11 mouse cellular contexts compared by ENCODE assay signal in genomic region chr4:71839134-71839802, GRCm38 (mm10).
DNase-seq lines count a peak whose midpoint lies in the region; ATAC-seq and TF ChIP-seq lines count a peak whose summit lies in the region.
"Had no signal": no experiment of that assay in that cellular context is flagged by ENCODE, and none has a peak within 500 bp of the region (broad histone marks: within the 10 kb centered on the region; RNA-seq: fewer than 3 reads in every experiment).

No protein-coding gene starts in this region.

- 44% methylated on average over 3 of the region's 3 CpGs for WGBS in forebrain, postnatal 0 days
- 53% methylated on average over 3 of the region's 3 CpGs for WGBS in forebrain, embryonic 16.5 days
- WGBS in liver, adult 2 months: 12% methylated on average over 3 of the region's 3 CpGs
- 54% methylated on average over 3 of the region's 3 CpGs for WGBS in liver, postnatal 0 days (ENCODE audit: insufficient replicate concordance)
- 16% methylated on average over 3 of the region's 3 CpGs for WGBS in kidney, embryonic 14.5 days

- DNase-seq in forebrain, postnatal 0 days: peak; percentile 9
- DNase-seq in liver, adult 2 months (ENCODE audit: extremely low read depth, low read depth, low spot score): peak; percentile 99
- DNase-seq in liver, postnatal 0 days: no peak
- peak; percentile 1 for DNase-seq in lung, postnatal 14 days
- no peak for DNase-seq in thymus, postnatal 25 days
- DNase-seq in c-Kit-positive CD71-positive TER-119-positive erythroid progenitor cells, embryonic 14.5 days (ENCODE audit: low spot score): no peak
- DNase-seq: cerebellum, adult 8-10 months had no signal

- H3K9ac ChIP-seq in forebrain, postnatal 0 days: no peak overlapping the region
- H3K9ac ChIP-seq in forebrain, embryonic 16.5 days (replicated peaks; ENCODE audit: low read depth, low read length): no peak overlapping the region
- no peak overlapping the region for H3K9ac ChIP-seq in liver, adult 2 months (ENCODE audit: low read depth, low read length)
- H3K9ac ChIP-seq in liver, postnatal 0 days (replicated peaks): no peak overlapping the region
- H3K9ac ChIP-seq in kidney, embryonic 14.5 days (ENCODE audit: low read depth, low read length): no peak overlapping the region
- H3K9ac ChIP-seq: limb, embryonic 12.5 days; midbrain, embryonic 13.5 days had no signal

- no peaks in the 10 kb centered on the region for H3K79me2 ChIP-seq in liver, adult 2 months (ENCODE audit: control insufficient read depth, insufficient read depth, low read length)

- no peak for TF ChIP-seq POLR2A in liver, adult 2 months (IDR thresholded peaks at IDR 0.05; ENCODE audit: extremely low read depth, insufficient read depth, low read length)

- H3K27ac ChIP-seq in forebrain, postnatal 0 days (ENCODE audit: low read depth, low read length): no peak overlapping the region
- H3K27ac ChIP-seq in forebrain, embryonic 16.5 days (ENCODE audit: low read length): no peak overlapping the region
- no peak overlapping the region for H3K27ac ChIP-seq in liver, adult 2 months (replicated peaks; ENCODE audit: insufficient read depth, low read depth, low read length)
- no peak overlapping the region for H3K27ac ChIP-seq in liver, postnatal 0 days (ENCODE audit: low read depth)
- 0 out of 2 replicates have a peak overlapping the region, but pooled peaks have one; percentile 47 for H3K27ac ChIP-seq in kidney, embryonic 14.5 days (ENCODE audit: low read depth, low read length)
- H3K27ac ChIP-seq: limb, embryonic 12.5 days had no signal

- no peak overlapping the region for H3K4me3 ChIP-seq in forebrain, postnatal 0 days (ENCODE audit: low read depth, low read length)
- H3K4me3 ChIP-seq in forebrain, embryonic 16.5 days (replicated peaks; ENCODE audit: low read length): no peak overlapping the region
- no peak overlapping the region for H3K4me3 ChIP-seq in liver, adult 2 months (ENCODE audit: insufficient read depth, low read depth, low read length)
- H3K4me3 ChIP-seq in liver, postnatal 0 days (ENCODE audit: low read depth, low read length): no peak overlapping the region
- H3K4me3 ChIP-seq in kidney, embryonic 14.5 days (ENCODE audit: low read length): no peak overlapping the region
- H3K4me3 ChIP-seq: limb, embryonic 12.5 days; midbrain, embryonic 13.5 days had no signal

- no peaks in the 10 kb centered on the region for H3K9me3 ChIP-seq in forebrain, postnatal 0 days (ENCODE audit: low read length)
- no peaks in the 10 kb centered on the region for H3K9me3 ChIP-seq in forebrain, embryonic 16.5 days (ENCODE audit: control insufficient read depth, low read length)
- no peaks in the 10 kb centered on the region for H3K9me3 ChIP-seq in liver, postnatal 0 days (ENCODE audit: low read length)
- no peaks in the 10 kb centered on the region for H3K9me3 ChIP-seq in kidney, embryonic 14.5 days (ENCODE audit: control insufficient read depth, low read length)
- H3K9me3 ChIP-seq: midbrain, embryonic 13.5 days had no signal

- no peak for TF ChIP-seq CTCF in forebrain, postnatal 0 days (IDR thresholded peaks at IDR 0.05; ENCODE audit: low read depth)
- TF ChIP-seq CTCF in liver, adult 2 months (IDR thresholded peaks at IDR 0.05; ENCODE audit: low read depth, low read length): no peak
- no peak for TF ChIP-seq CTCF in liver, postnatal 0 days (IDR thresholded peaks at IDR 0.05; ENCODE audit: low read depth)

- peak; percentile 48; the same call in 1 of the 2 replicates for ATAC-seq in forebrain, postnatal 0 days
- ATAC-seq in forebrain, embryonic 16.5 days: no peak; the same call in 1 of the 2 replicates
- no peak for ATAC-seq in liver, postnatal 0 days
- ATAC-seq in kidney, embryonic 14.5 days (ENCODE audit: low FRiP score, low TSS enrichment): peak; percentile 96

- H3K36me3 ChIP-seq in forebrain, postnatal 0 days (ENCODE audit: insufficient read depth): no peaks in the 10 kb centered on the region
- H3K36me3 ChIP-seq in forebrain, embryonic 16.5 days (ENCODE audit: control insufficient read depth, insufficient read depth): no peaks in the 10 kb centered on the region
- H3K36me3 ChIP-seq in liver, adult 2 months (ENCODE audit: control insufficient read depth, insufficient read depth, low read length): no peaks in the 10 kb centered on the region
- H3K36me3 ChIP-seq in liver, postnatal 0 days (replicated peaks; ENCODE audit: insufficient read depth, low read length): no peaks in the 10 kb centered on the region
- no peaks in the 10 kb centered on the region for H3K36me3 ChIP-seq in kidney, embryonic 14.5 days (ENCODE audit: control insufficient read depth, insufficient read depth, low read length)
- H3K36me3 ChIP-seq: limb, embryonic 12.5 days; midbrain, embryonic 13.5 days had no signal

- H3K4me2 ChIP-seq in forebrain, postnatal 0 days (ENCODE audit: low read depth): no peak overlapping the region
- H3K4me2 ChIP-seq in forebrain, embryonic 16.5 days (ENCODE audit: low read length): no peak overlapping the region
- H3K4me2 ChIP-seq in liver, postnatal 0 days (ENCODE audit: low read depth, low read length): no peak overlapping the region
- no peak overlapping the region for H3K4me2 ChIP-seq in kidney, embryonic 14.5 days (replicated peaks; ENCODE audit: low read depth, low read length)
- H3K4me2 ChIP-seq: limb, embryonic 12.5 days; midbrain, embryonic 13.5 days had no signal

- no peaks in the 10 kb centered on the region for H3K27me3 ChIP-seq in forebrain, postnatal 0 days (ENCODE audit: insufficient read depth, low read length)
- H3K27me3 ChIP-seq in forebrain, embryonic 16.5 days (replicated peaks; ENCODE audit: control insufficient read depth, insufficient read depth, low read length): 0 out of 2 replicates have a peak, but pooled peaks cover 3% of the 10 kb centered on the region
- no peaks in the 10 kb centered on the region for H3K27me3 ChIP-seq in liver, adult 2 months (ENCODE audit: control insufficient read depth, insufficient read depth, low read length)
- no peaks in the 10 kb centered on the region for H3K27me3 ChIP-seq in liver, postnatal 0 days (ENCODE audit: insufficient read depth, low read length)
- H3K27me3 ChIP-seq in kidney, embryonic 14.5 days (ENCODE audit: control insufficient read depth, insufficient read depth, low read length): no peaks in the 10 kb centered on the region
- H3K27me3 ChIP-seq: limb, embryonic 12.5 days; midbrain, embryonic 13.5 days had no signal

- no peak for TF ChIP-seq EP300 in liver, postnatal 0 days (IDR thresholded peaks at IDR 0.05; ENCODE audit: low read depth)

- H3K4me1 ChIP-seq in forebrain, postnatal 0 days (ENCODE audit: insufficient read depth): peaks cover 8% of the 10 kb centered on the region
- peaks cover 16% of the 10 kb centered on the region for H3K4me1 ChIP-seq in forebrain, embryonic 16.5 days (replicated peaks; ENCODE audit: control insufficient read depth, insufficient read depth, low read length)
- H3K4me1 ChIP-seq in liver, adult 2 months (ENCODE audit: control insufficient read depth, insufficient read depth, low read length): peaks cover 8% of the 10 kb centered on the region; the same call in 1 of the 2 replicates
- H3K4me1 ChIP-seq in liver, postnatal 0 days (ENCODE audit: insufficient read depth): no peaks in the 10 kb centered on the region
- peaks cover 17% of the 10 kb centered on the region; the same call in 1 of the 2 replicates for H3K4me1 ChIP-seq in kidney, embryonic 14.5 days (ENCODE audit: control insufficient read depth, insufficient read depth, low read length)

Comparison
In these comparisons a context has a peak if more than half of its experiments do, and no peak if none do; other contexts are left out.
1. ATAC-seq: peak in forebrain, postnatal 0 days (single experiment) and kidney, embryonic 14.5 days (single experiment); none in forebrain, embryonic 16.5 days (single experiment) and liver, postnatal 0 days (single experiment).
2. DNase-seq: peak in forebrain, postnatal 0 days (single experiment), liver, adult 2 months (single experiment) and lung, postnatal 14 days (single experiment); none in liver, postnatal 0 days (single experiment), thymus, postnatal 25 days (single experiment) and c-Kit-positive CD71-positive TER-119-positive erythroid progenitor cells, embryonic 14.5 days (single experiment).